Mouse (Mus musculus): Measurements from ENCODE around the gene 5530400C23Rik.
"Not testable (repeated sequence)": the region's sequence is repeated elsewhere in the genome, so short reads cannot be mapped to it uniquely, and the experiment has no call there.

The 5530400C23Rik gene

GRCm38 (mm10) chr6:133291916-133292315 is at the start of gene 5530400C23Rik:
5530400C23Rik (plus strand) TSS chr6:133292216.
- DNase-seq = not testable (repeated sequence)

GRCm38 (mm10) chr6:133305952-133306715 is 14.1 kb downstream of the 5530400C23Rik start:
- no peak for DNase-seq

- not testable (repeated sequence) for DNase-seq
Observed at GRCm38 (mm10) chr6:133313896-133314295, 21.9 kb downstream of the 5530400C23Rik start.

GRCm38 (mm10) chr6:133338535-133338934 is 46.5 kb downstream of the 5530400C23Rik start:
- no peak for DNase-seq

- DNase-seq = not testable (repeated sequence)
Observed at GRCm38 (mm10) chr6:133341731-133342130, 49.7 kb downstream of the 5530400C23Rik start.

Measured in kidney, adult 11 months (tissue).